Mouse (Mus musculus) bone marrow, adult 2 months (tissue): ENCODE data around the gene Asb18. TPM values are rescaled to one million over a fixed set of nuclear protein-coding genes. Genes with fewer than 3 reads are reported as not detected.

Experiments
- H3K27ac ChIP-seq: fragments of 200-500 bp; 2 replicates; pipeline ENCODE4 v1.5.1; 2012; ENCODE audit warnings: low read depth, mild to moderate bottlenecking, control low read depth, inconsistent platforms, low read length; ENCODE audit not compliant: control insufficient read depth, poor library complexity, insufficient read depth
- H3K4me1 ChIP-seq: fragments of 200-500 bp; 2 replicates; pipeline ENCODE4 v1.6.1; 2011; ENCODE audit warnings: low read length; ENCODE audit not compliant: control insufficient read depth, insufficient read depth
- H3K4me3 ChIP-seq: fragments of 200-500 bp; replicated peaks from 2 replicates; pipeline ENCODE3; 2011; ENCODE audit warnings: mild to moderate bottlenecking, low read depth, low read length, control low read depth; ENCODE audit not compliant: control insufficient read depth
- CTCF ChIP-seq: fragments of 200-500 bp; IDR thresholded peaks from 2 replicates; pipeline ENCODE4 v1.5.1; 2011; ENCODE audit warnings: low read length, control low read depth; ENCODE audit not compliant: control insufficient read depth, insufficient read depth
- POLR2A ChIP-seq: fragments of 200-500 bp; IDR thresholded peaks from 2 replicates; pipeline ENCODE4 v1.6.1; 2011; ENCODE audit warnings: low read depth, mild to moderate bottlenecking, control low read depth, low read length, borderline replicate concordance; ENCODE audit not compliant: control insufficient read depth
- WGBS: fragments of 180-500 bp; shearing (Covaris S2); methylation state at CpG from one replicate; pipeline ENCODE4 v1.1.7; 2018; 5-methylcytosine and 5-hydroxymethylcytosine counted together
- polyA plus RNA-seq: library from polyadenylated mRNA; stranded (reverse); fragments of >200 nt; gene quantifications from 2 replicates; pipeline ENCODE4 v1.2.4, GENCODE M21; 2011; ENCODE audit warnings: low replicate concordance; ENCODE audit not compliant: missing spikeins, insufficient read depth, insufficient read length

The Asb18 gene
- polyA plus RNA-seq, 1 experiment = not detected

GRCm38 (mm10) chr1:89921806-89922205 lies 92.7 kb downstream of the Asb18 start:
- TF ChIP-seq CTCF (no peak), POLR2A (no peak)
- Histone ChIP-seq H3K4me3 (no peak overlapping the region), H3K4me1 (no peaks in the 10 kb centered on the region), H3K27ac (no peak overlapping the region)
- 11% methylated on average over 10 of the region's 10 CpGs for WGBS

GRCm38 (mm10) chr1:89919206-89919605 lies 95.3 kb downstream of the Asb18 start:
- 78% methylated on average over 6 of the region's 6 CpGs for WGBS

GRCm38 (mm10) chr1:89918111-89918510 lies 96.4 kb downstream of the Asb18 start:
- Histone ChIP-seq H3K4me3 (no peak overlapping the region), H3K27ac (no peak overlapping the region), H3K4me1 (no peaks in the 10 kb centered on the region)
- WGBS = 58% methylated on average over 18 of the region's 18 CpGs
- no peak for TF ChIP-seq CTCF
- TF ChIP-seq POLR2A = no peak

More at GRCm38 (mm10) chr1:89919206-89919605, 95.3 kb downstream of the Asb18 start:
- no peak overlapping the region for H3K4me3 ChIP-seq
- no peak overlapping the region for H3K27ac ChIP-seq
- H3K4me1 ChIP-seq = no peaks in the 10 kb centered on the region
- TF ChIP-seq POLR2A = no peak
- TF ChIP-seq CTCF = no peak

GRCm38 (mm10) chr1:89913611-89914010 lies 100.9 kb downstream of the Asb18 start:
- TF ChIP-seq CTCF = no peak
- no peak for TF ChIP-seq POLR2A
- H3K4me3 ChIP-seq = no peak overlapping the region
- H3K4me1 ChIP-seq = no peaks in the 10 kb centered on the region
- 58% methylated on average over 4 of the region's 4 CpGs for WGBS
- no peak overlapping the region for H3K27ac ChIP-seq

GRCm38 (mm10) chr1:89912392-89912791 lies 102.1 kb downstream of the Asb18 start:
- H3K4me3 ChIP-seq = no peak overlapping the region
- TF ChIP-seq CTCF (no peak), POLR2A (no peak)
- no peaks in the 10 kb centered on the region for H3K4me1 ChIP-seq
- no peak overlapping the region for H3K27ac ChIP-seq
- WGBS = 70% methylated on average over 5 of the region's 5 CpGs

GRCm38 (mm10) chr1:89909796-89910195 lies 104.7 kb downstream of the Asb18 start:
- WGBS = 81% methylated on average over 8 of the region's 8 CpGs

GRCm38 (mm10) chr1:89902641-89903040 lies 111.8 kb downstream of the Asb18 start:
- WGBS = 60% methylated on average over 1 of the region's 1 CpGs
- Histone ChIP-seq H3K4me3 (no peak overlapping the region), H3K4me1 (0 out of 2 replicates have a peak, but pooled peaks cover 1% of the 10 kb centered on the region), H3K27ac (no peak overlapping the region)
- TF ChIP-seq POLR2A (no peak), CTCF (no peak)

More at GRCm38 (mm10) chr1:89909796-89910195, 104.7 kb downstream of the Asb18 start:
- no peaks in the 10 kb centered on the region for H3K4me1 ChIP-seq
- H3K27ac ChIP-seq = no peak overlapping the region
- no peak overlapping the region for H3K4me3 ChIP-seq
- TF ChIP-seq CTCF (no peak), POLR2A (no peak)

- WGBS = 11% methylated on average over 2 of the region's 2 CpGs
- Histone ChIP-seq H3K27ac (no peak overlapping the region), H3K4me3 (no peak overlapping the region), H3K4me1 (0 out of 2 replicates have a peak, but pooled peaks cover 1% of the 10 kb centered on the region)
- no peak for TF ChIP-seq CTCF
- no peak for TF ChIP-seq POLR2A
Observed at GRCm38 (mm10) chr1:89902236-89902635, 112.2 kb downstream of the Asb18 start.

GRCm38 (mm10) chr1:89901381-89901780 lies 113.1 kb downstream of the Asb18 start:
- 59% methylated on average over 4 of the region's 4 CpGs for WGBS
- Histone ChIP-seq H3K27ac (no peak overlapping the region), H3K4me3 (no peak overlapping the region)

More at GRCm38 (mm10) chr1:89901381-89901780, 113.1 kb downstream of the Asb18 start:
- 0 out of 2 replicates have a peak, but pooled peaks cover 1% of the 10 kb centered on the region for H3K4me1 ChIP-seq
- TF ChIP-seq CTCF (no peak), POLR2A (no peak)

Other genes with a start within 250 kb of the Asb18 start
- gene Gbx2, start 83.5 kb downstream of the Asb18 start, polyA plus RNA-seq = 0.81 and 2.4 TPM in 2 replicates
- not detected in 2 replicates for gene Iqca, start 138.7 kb upstream of the Asb18 start, polyA plus RNA-seq
- gene Ackr3, start 189.3 kb upstream of the Asb18 start, polyA plus RNA-seq = 3.3 TPM in 1 of 2 replicates, not detected in the other